Mouse (Mus musculus): ENCODE measurements at regions not wholly inside any gene's neighbourhood (a gene's known extent, or its start where the extent isn't known, plus 50 kb on each side); places are given as distances from the start of the nearest gene placed in this dataset.

DNA sequence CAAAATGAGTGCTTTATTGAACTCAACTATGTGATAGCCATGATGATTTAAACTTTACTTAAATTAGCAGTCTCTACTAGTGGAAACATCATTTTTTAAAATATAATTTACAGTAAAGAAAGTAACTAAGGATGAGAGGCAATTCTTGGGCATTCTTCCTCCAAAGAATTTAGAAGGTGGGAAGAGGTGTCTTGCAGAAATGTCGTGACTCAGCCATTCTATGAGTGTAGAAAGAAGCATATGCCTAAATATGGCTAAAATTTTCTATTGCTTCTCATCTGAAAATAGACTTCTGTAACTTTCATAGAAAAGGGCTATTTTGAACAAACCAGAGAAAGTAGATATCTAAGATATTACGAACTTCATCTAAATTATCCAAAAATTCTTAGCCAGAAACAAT, 529.4 kb upstream of the Syt1 start:
- Histone ChIP-seq H3K9me3 (ENCODE audit: control insufficient read depth, low read length) (no peaks in the 10 kb centered on the region), H3K4me3 (ENCODE audit: low read depth, low read length) (no peak overlapping the region), H3K27me3 (ENCODE audit: control insufficient read depth, insufficient read depth, low read length) (no peaks in the 10 kb centered on the region), H3K4me2 (ENCODE audit: low read depth, low read length, severe bottlenecking) (no peak overlapping the region), H3K9ac (ENCODE audit: low read length) (no peak overlapping the region), H3K27ac (ENCODE audit: low read depth, low read length) (no peak overlapping the region), H3K4me1 (replicated peaks; ENCODE audit: control insufficient read depth, insufficient read depth, low read length) (no peaks in the 10 kb centered on the region), H3K36me3 (ENCODE audit: control insufficient read depth, insufficient read depth, low read length) (no peaks in the 10 kb centered on the region)
- DNase-seq (ENCODE audit: low spot score), result no peak
- 76% methylated on average over 2 of the region's 2 CpGs for WGBS
- no peak for ATAC-seq (replicated peaks; ENCODE audit: low FRiP score)

DNA sequence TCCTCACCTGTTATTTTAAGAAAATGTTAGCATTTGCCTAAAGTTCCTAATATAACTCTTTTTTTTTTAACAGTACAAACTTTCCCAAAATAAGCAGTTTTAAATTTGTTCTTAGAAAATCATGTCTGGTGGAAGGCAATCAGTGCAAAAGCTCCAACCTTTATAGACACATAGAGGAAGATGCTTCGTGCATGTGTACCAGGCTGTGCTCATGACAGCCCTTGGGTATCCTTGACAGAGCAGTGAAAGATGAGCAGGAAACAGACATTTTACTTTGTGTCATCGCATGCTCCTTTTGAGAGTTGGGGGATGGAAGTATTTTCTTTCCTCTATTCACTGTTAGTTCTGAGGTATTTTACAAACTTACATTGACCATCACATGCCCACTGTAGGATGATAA, 517.3 kb upstream of the Syt1 start:
- 94% methylated on average over 2 of the region's 2 CpGs for WGBS
- DNase-seq (ENCODE audit: low spot score), result no peak
- no peak for ATAC-seq (replicated peaks; ENCODE audit: low FRiP score)

DNA sequence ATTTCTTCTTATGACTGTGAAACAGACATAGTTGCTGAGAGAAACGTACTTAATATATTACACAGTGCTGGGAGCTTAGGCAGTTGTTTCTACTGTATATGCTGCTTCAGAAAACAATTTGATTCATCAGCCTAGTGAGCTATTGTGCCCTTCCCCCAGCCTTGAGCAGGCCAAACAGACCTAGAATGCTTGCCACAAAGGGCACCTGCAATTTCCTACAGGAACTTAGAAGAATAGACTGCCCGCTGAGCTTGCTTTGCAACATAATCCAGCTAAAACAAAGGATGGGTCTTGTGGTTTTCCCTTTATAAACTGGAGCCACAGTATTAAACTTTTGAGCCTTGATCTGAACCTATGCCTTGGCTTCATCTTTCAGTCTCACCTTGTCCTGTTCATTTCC, 510.9 kb upstream of the Syt1 start:
- Histone ChIP-seq H3K4me3 (ENCODE audit: low read depth, low read length) (no peak overlapping the region), H3K27me3 (ENCODE audit: control insufficient read depth, insufficient read depth, low read length) (no peaks in the 10 kb centered on the region), H3K4me1 (replicated peaks; ENCODE audit: control insufficient read depth, insufficient read depth, low read length) (no peaks in the 10 kb centered on the region), H3K4me2 (ENCODE audit: low read depth, low read length, severe bottlenecking) (no peak overlapping the region), H3K9me3 (ENCODE audit: control insufficient read depth, low read length) (no peaks in the 10 kb centered on the region), H3K27ac (ENCODE audit: low read depth, low read length) (no peak overlapping the region), H3K36me3 (ENCODE audit: control insufficient read depth, insufficient read depth, low read length) (no peaks in the 10 kb centered on the region), H3K9ac (ENCODE audit: low read length) (no peak overlapping the region)
- DNase-seq (ENCODE audit: low spot score) (no peak), ATAC-seq (replicated peaks; ENCODE audit: low FRiP score) (no peak)
- WGBS, result 22% methylated on average over 2 of the region's 2 CpGs

More for the DNA sequence above, 517.3 kb upstream of the Syt1 start:
- Histone ChIP-seq H3K27ac (ENCODE audit: low read depth, low read length) (no peak overlapping the region), H3K9me3 (ENCODE audit: control insufficient read depth, low read length) (no peaks in the 10 kb centered on the region), H3K4me3 (ENCODE audit: low read depth, low read length) (no peak overlapping the region), H3K36me3 (ENCODE audit: control insufficient read depth, insufficient read depth, low read length) (no peaks in the 10 kb centered on the region), H3K9ac (ENCODE audit: low read length) (no peak overlapping the region), H3K4me1 (replicated peaks; ENCODE audit: control insufficient read depth, insufficient read depth, low read length) (no peaks in the 10 kb centered on the region), H3K27me3 (ENCODE audit: control insufficient read depth, insufficient read depth, low read length) (no peaks in the 10 kb centered on the region), H3K4me2 (ENCODE audit: low read depth, low read length, severe bottlenecking) (no peak overlapping the region)

DNA sequence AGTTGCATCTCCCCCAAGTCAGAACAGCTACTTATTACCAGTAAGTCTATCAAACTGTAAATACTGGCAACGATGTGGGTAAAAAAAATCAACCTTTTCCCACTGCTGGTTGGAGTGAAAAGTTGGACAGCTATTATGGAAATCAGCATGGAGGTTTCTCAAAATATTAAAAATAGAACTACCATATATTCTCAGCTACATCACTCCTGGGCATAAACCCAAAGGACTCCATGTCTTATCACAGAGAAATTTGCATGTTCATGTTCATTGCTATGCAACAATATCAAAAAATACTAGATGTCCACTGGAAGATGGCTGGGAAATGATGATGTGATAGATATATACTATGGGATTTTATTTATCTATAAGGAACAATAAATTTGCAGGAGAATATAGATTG, 506.9 kb upstream of the Syt1 start:
- H3K4me3 ChIP-seq (ENCODE audit: low read depth, low read length), result no peak overlapping the region
- no peak overlapping the region for H3K4me2 ChIP-seq (ENCODE audit: low read depth, low read length, severe bottlenecking)
- WGBS, result 97% methylated on average over 1 of the region's 1 CpGs
- no peak for ATAC-seq (replicated peaks; ENCODE audit: low FRiP score)
- no peaks in the 10 kb centered on the region for H3K36me3 ChIP-seq (ENCODE audit: control insufficient read depth, insufficient read depth, low read length)
- no peaks in the 10 kb centered on the region for H3K4me1 ChIP-seq (replicated peaks; ENCODE audit: control insufficient read depth, insufficient read depth, low read length)
- no peak overlapping the region for H3K27ac ChIP-seq (ENCODE audit: low read depth, low read length)
- no peak overlapping the region for H3K9ac ChIP-seq (ENCODE audit: low read length)
- no peaks in the 10 kb centered on the region for H3K27me3 ChIP-seq (ENCODE audit: control insufficient read depth, insufficient read depth, low read length)
- no peaks in the 10 kb centered on the region for H3K9me3 ChIP-seq (ENCODE audit: control insufficient read depth, low read length)
- no peak for DNase-seq (ENCODE audit: low spot score)

DNA sequence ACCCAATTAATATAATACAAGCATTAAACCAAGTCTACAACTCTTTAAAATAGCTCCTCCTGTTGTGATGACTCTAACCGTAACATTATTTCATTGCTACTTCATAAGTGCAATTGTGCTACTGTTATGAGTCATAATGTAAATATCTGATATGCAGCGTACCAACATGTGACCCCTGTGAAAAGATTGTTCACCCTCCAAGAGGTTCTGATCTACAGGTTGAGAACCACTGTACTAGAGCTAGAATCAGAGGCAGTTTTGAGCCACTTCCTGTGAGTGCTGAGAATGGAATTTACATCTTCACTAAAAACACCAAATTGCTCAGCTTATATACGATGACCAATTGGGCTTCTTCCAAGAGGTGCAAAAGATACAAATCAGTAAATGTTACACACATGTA, 504.4 kb upstream of the Syt1 start:
- H3K36me3 ChIP-seq (ENCODE audit: control insufficient read depth, insufficient read depth, low read length), result no peaks in the 10 kb centered on the region
- H3K27ac ChIP-seq (ENCODE audit: low read depth, low read length), result no peak overlapping the region
- H3K9ac ChIP-seq (ENCODE audit: low read length), result no peak overlapping the region
- DNase-seq (ENCODE audit: low spot score), result no peak
- H3K4me3 ChIP-seq (ENCODE audit: low read depth, low read length), result no peak overlapping the region
- H3K4me2 ChIP-seq (ENCODE audit: low read depth, low read length, severe bottlenecking), result no peak overlapping the region
- ATAC-seq (replicated peaks; ENCODE audit: low FRiP score), result no peak
- WGBS, result 94% methylated on average over 3 of the region's 3 CpGs
- H3K4me1 ChIP-seq (replicated peaks; ENCODE audit: control insufficient read depth, insufficient read depth, low read length), result no peaks in the 10 kb centered on the region
- H3K9me3 ChIP-seq (ENCODE audit: control insufficient read depth, low read length), result no peaks in the 10 kb centered on the region
- H3K27me3 ChIP-seq (ENCODE audit: control insufficient read depth, insufficient read depth, low read length), result no peaks in the 10 kb centered on the region

DNA sequence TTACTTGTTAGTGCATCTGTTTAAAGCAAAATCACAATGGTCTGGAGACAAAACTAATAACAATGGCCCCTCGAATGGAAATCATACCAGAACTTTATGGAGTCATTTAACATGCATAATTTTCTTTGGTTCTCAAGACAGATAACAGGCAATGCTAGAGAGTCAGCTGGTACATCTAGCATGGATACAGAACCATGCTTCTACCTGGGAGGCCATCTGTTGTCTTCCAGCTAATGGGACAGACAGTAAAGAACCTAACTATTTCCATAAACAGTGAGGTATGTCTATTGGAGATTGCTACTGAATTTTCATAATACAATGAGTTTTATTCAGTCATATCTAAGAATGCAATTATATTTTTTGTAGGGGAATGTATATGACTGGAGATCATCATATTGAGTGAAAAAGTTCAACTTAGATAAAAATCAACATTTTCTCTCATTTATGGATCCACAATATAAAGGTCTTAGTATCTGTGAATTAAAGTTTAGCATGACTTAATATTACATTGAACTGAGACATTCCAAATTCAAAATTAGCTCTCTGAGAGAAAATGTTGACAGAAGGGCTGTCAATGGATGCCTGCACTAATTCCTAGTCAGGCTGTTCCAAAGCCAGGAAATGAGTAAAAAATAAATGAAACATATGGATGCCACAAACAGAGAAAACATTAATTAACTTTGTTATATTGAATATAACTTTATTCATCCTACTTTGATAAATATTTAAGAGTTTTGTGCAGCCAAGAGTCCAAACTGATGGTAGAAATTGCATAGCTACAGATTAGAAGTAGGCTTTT, 500.3 kb upstream of the Syt1 start:
- Histone ChIP-seq H3K9me3 (ENCODE audit: control insufficient read depth, low read length) (no peaks in the 10 kb centered on the region), H3K9ac (ENCODE audit: low read length) (no peak overlapping the region), H3K4me3 (ENCODE audit: low read depth, low read length) (no peak overlapping the region), H3K4me2 (ENCODE audit: low read depth, low read length, severe bottlenecking) (no peak overlapping the region), H3K27me3 (ENCODE audit: control insufficient read depth, insufficient read depth, low read length) (no peaks in the 10 kb centered on the region), H3K4me1 (replicated peaks; ENCODE audit: control insufficient read depth, insufficient read depth, low read length) (no peaks in the 10 kb centered on the region), H3K27ac (ENCODE audit: low read depth, low read length) (no peak overlapping the region), H3K36me3 (ENCODE audit: control insufficient read depth, insufficient read depth, low read length) (no peaks in the 10 kb centered on the region)
- no peak for ATAC-seq (replicated peaks; ENCODE audit: low FRiP score)
- DNase-seq (ENCODE audit: low spot score), result no peak
- 63% methylated on average over 1 of the region's 1 CpGs for WGBS

DNA sequence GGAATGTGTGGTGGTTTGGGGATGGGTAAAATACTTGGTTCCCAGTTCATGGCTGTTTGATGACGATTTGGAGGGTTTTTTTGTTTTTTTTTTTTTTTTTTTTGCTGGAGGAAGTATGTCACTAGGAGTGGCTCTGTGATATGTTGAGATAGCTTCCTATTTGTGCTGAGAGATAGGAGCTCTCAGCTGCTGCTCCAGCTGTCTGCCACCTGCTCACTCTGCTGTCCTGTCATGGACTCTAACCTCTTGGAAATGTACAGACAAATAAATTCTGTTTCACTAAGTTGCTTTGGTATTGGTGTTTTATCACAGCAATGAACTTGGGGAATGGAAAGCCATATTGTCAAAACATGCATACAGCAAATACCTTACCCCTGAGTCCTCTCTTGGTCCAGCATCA, 497.8 kb upstream of the Syt1 start:
- ATAC-seq (replicated peaks; ENCODE audit: low FRiP score) (no peak), DNase-seq (ENCODE audit: low spot score) (no peak)
- no peak overlapping the region for H3K4me3 ChIP-seq (ENCODE audit: low read depth, low read length)
- WGBS, result 68% methylated on average over 1 of the region's 1 CpGs
- H3K9ac ChIP-seq (ENCODE audit: low read length), result no peak overlapping the region
- H3K9me3 ChIP-seq (ENCODE audit: control insufficient read depth, low read length), result no peaks in the 10 kb centered on the region
- no peaks in the 10 kb centered on the region for H3K27me3 ChIP-seq (ENCODE audit: control insufficient read depth, insufficient read depth, low read length)
- no peak overlapping the region for H3K27ac ChIP-seq (ENCODE audit: low read depth, low read length)
- H3K36me3 ChIP-seq (ENCODE audit: control insufficient read depth, insufficient read depth, low read length), result no peaks in the 10 kb centered on the region
- H3K4me1 ChIP-seq (replicated peaks; ENCODE audit: control insufficient read depth, insufficient read depth, low read length), result no peaks in the 10 kb centered on the region
- no peak overlapping the region for H3K4me2 ChIP-seq (ENCODE audit: low read depth, low read length, severe bottlenecking)

DNA sequence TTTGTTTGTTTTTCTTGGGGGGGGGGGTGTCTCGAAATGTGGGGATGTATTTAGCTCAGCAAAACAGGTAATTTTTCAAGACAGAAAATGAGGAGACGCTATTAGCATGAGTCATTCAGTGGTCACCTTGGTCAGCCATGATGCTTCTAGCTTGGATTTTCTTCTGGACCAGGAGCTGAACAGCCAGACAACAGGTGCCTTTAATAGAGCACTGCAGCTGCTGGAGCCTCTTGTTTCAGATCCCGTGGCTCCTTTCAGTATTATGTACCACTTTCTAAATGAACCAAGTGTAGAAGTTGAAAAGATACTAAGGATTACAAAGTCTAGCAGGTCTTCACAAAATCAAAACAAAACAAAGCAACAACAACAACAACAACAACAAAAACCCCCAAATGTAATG, 496.4 kb upstream of the Syt1 start:
- no peak overlapping the region for H3K4me3 ChIP-seq (ENCODE audit: low read depth, low read length)
- H3K9me3 ChIP-seq (ENCODE audit: control insufficient read depth, low read length), result no peaks in the 10 kb centered on the region
- no peaks in the 10 kb centered on the region for H3K27me3 ChIP-seq (ENCODE audit: control insufficient read depth, insufficient read depth, low read length)
- no peak overlapping the region for H3K4me2 ChIP-seq (ENCODE audit: low read depth, low read length, severe bottlenecking)
- WGBS, result 71% methylated on average over 3 of the region's 3 CpGs
- H3K36me3 ChIP-seq (ENCODE audit: control insufficient read depth, insufficient read depth, low read length), result no peaks in the 10 kb centered on the region
- no peaks in the 10 kb centered on the region for H3K4me1 ChIP-seq (replicated peaks; ENCODE audit: control insufficient read depth, insufficient read depth, low read length)
- ATAC-seq (replicated peaks; ENCODE audit: low FRiP score) (no peak), DNase-seq (ENCODE audit: low spot score) (no peak)
- no peak overlapping the region for H3K9ac ChIP-seq (ENCODE audit: low read length)
- no peak overlapping the region for H3K27ac ChIP-seq (ENCODE audit: low read depth, low read length)

DNA sequence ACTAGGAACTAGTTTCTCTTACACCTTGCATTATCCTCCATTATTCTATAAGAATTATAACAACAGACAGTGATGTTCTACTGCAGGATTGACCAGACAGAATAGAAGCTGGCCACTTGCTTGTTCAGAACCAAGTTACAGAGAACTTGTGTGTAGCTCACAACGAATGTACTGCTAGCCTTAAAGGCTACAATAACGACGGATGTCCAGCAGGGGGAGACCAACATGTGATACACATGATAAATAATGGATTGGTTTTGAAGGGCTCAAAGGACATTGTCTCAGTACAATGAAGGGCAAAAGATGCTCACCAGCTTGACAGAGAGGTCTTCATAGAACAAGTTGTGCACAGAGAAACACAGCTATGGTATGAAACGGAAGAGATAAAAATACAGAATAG, 493.9 kb upstream of the Syt1 start:
- WGBS, result 57% methylated on average over 4 of the region's 4 CpGs
- no peak for ATAC-seq (replicated peaks; ENCODE audit: low FRiP score)
- no peak for DNase-seq (ENCODE audit: low spot score)

More for the DNA sequence above, 493.9 kb upstream of the Syt1 start:
- no peaks in the 10 kb centered on the region for H3K4me1 ChIP-seq (replicated peaks; ENCODE audit: control insufficient read depth, insufficient read depth, low read length)
- H3K27ac ChIP-seq (ENCODE audit: low read depth, low read length), result no peak overlapping the region
- no peaks in the 10 kb centered on the region for H3K27me3 ChIP-seq (ENCODE audit: control insufficient read depth, insufficient read depth, low read length)
- no peak overlapping the region for H3K4me2 ChIP-seq (ENCODE audit: low read depth, low read length, severe bottlenecking)
- H3K9me3 ChIP-seq (ENCODE audit: control insufficient read depth, low read length), result no peaks in the 10 kb centered on the region
- no peaks in the 10 kb centered on the region for H3K36me3 ChIP-seq (ENCODE audit: control insufficient read depth, insufficient read depth, low read length)
- H3K9ac ChIP-seq (ENCODE audit: low read length), result no peak overlapping the region
- no peak overlapping the region for H3K4me3 ChIP-seq (ENCODE audit: low read depth, low read length)

All from forebrain, embryonic 11.5 days (tissue).